Mouse (Mus musculus): ENCODE measurements around the gene Sstr5.

Sstr5 gene

DNA sequence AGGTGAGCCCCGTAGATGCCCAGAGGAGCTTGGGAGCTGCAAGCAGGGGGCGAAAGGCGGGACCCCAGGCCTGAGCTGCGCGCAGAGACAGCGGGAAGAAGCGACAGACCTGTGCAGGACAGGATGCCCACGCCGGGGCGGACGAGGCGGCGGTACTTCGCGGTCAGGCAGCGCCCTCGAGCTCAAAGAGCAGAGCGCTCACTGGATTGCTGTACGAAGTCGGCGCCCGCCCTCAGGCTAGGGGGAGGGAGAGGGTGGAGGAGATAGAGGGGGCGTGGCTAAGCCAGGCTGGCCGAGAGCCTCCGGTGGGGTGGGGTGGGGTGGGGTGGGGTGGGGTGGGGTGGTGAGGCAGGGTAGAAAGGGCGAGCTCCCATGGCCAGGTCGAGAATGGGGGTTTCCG, at the start of gene Sstr5:
TSS of gene Sstr5 (minus strand) at position 276 of the 400 bp plus-strand sequence.
- peak; percentile 46 for DNase-seq (ENCODE audit: low read depth, low spot score)

DNA sequence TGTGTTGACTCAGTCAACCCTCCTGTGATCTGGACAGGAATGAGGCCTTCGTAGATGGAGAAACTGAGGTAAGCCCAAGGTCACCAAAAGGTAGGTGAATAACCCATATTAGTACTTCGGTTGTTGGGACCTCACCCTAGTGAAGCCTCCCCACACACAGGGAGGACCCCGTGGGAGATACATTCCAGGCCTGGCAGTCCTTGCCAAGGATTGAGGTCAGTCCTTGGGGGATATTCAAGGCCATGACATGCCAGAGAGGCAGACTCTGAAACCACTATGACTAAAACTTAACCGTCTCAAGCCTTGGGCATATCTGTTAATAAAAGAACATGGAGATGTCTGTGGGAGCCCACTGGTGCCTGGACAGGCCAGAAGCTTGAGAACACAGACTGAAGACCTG, 44.7 kb upstream of the Sstr5 start:
- no peak for DNase-seq (ENCODE audit: low read depth, low spot score)

DNA sequence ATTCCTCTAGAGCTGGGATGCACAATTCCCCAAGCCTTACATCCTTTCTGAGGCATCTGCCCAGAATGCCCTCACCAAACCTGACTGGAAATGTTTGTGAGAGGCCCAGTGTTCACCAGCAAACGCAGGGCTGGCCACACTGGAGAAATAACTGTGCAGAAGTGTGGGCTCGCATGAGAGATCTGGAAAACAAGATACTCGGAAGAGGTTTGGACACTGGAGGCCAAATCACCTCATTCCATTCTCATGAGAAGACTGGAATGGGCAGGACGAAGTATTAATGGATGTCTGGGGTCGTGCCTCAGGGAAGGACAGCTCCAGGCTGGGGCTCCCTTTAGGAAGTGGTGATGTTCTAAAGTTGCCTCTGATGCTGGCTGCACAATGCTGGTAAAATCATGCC, 43.6 kb upstream of the Sstr5 start:
- no peak for DNase-seq (ENCODE audit: low read depth, low spot score)

DNA sequence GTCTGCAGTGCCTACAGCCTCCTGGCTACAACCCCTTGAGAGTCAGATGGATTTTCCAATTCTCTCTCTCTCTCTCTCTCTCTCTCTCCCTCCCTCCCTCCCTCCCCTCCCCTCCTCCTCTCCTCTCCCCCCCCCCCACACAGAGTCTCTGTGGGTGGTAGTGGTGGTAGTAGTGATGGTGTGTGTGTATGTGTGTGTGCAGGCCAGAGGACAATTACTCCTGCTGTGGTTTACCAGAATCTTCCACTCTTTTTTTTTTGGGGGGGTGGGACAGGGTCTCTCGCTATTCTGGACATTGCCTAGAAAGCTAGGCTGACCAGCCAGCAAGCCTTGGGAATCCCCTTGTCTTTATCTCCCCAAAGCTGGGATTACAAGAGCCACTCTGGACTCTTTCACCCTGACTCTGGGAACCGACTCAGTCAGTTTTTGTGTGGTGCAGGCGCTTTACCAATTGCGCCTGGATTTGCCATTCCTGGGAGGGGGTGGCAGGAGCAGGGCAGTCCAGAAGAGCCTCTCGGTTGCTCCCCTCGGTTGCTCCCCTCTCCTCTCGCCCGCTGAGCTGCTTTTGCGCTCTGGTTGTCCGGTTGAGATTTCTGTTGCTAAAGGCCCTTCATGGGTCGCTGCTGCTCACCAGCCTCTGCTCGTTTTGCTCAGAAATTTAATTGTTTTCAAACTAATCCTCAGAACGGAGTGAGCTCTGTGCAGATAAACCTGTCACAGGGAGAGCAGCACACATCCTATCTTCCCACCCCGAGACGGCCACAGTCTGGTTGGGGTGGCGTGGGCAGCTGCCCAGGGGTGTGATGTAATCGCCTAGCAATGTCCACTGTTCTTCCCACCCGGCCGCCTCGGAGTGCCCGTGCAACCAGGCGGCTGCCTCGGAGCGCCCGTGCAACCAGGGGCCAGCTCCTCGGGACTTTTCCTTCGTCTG, 42.1 kb upstream of the Sstr5 start:
- DNase-seq (ENCODE audit: low read depth, low spot score) = no peak

DNA sequence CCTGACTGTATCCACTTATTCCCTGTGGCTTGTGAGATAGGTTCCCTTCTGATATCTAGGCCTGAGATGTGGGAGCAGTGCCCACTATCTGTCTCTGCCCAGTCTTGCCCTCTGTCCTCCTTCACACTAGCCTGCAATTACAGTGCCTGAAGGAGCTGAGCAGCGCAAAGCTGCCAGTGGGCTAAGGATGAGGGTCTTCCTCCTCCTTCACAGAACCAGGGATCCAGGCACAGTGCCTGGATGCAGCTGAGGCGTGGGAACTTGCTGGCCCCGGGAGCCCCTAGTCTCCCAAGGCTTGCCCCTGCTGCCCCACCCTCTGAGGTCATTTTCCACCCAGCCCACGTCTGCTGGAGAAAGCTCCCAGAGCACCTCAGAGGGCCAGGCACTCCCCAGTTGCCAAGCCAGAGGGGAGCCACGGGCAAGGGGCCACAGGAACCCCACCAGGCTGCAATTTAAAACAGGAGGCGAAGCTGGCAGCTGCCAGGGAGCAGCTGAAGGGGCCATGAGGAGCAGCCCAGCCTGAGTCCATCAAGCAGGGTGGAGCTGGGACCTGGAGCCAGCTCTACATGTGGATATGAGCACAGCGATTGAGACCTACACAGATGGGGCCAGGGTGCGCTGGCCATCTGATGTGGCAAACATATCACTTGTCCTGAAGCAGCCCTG, 33.4 kb upstream of the Sstr5 start:
- no peak for DNase-seq (ENCODE audit: low read depth, low spot score)

DNA sequence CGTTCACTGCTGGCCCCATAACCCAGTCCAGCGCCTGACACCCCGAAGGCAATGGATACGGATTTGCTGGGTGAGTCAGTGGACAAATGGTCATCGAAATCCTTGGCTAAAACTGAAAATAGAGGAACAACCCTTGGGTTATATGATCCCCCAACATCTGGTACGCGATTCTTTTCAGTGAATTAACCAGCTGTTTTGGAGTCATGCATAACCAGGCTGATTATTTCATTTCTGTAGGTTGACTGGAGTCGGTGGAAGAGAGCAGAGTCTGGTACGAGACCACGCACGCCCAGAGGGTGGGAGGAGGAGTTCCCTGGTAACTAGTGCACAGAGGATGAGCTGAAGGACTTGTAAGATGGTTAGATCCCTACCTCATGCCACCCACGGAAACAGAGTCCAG, 25.0 kb upstream of the Sstr5 start:
- no peak for DNase-seq (ENCODE audit: low read depth, low spot score)

DNA sequence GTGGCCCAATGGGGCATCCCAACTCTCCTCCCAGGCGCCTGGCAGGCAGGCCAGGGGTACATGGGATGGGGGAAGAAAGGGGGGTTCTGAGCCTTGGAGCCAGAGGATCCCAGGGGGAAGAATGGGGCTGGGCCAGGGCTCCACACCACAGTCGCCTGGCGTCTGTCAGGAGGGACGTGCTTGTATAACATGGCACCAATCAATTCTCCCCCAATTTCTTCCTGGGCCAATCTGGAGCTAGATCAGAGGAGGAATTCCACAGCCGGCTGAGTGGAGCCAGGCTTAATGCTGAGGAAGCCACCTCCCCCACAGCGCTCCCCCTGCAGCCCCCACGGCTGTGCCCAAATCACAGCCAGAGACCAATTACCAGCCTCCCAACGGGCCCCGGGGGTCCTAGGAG, 23.4 kb upstream of the Sstr5 start:
- no peak for DNase-seq (ENCODE audit: low read depth, low spot score)

DNA sequence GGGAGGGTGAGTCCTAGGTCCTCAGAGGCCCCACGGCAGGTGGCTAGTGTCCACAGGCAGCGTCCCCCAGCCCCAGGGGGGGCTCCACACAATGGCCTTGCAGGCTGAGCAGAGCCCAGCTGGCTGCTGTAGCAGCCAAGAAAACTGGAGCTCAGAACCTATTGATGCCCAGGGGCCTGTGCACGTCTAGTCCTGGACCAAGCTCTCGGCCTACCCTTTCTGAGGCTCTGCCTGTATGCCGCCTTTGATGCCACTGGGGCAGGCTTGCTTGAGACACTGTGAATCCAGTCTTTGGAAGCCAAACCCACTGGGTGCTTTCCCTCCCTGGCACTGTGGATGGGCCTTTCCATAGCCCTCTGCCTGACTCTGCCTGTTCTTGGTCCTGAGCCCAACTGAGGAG, 22.4 kb upstream of the Sstr5 start:
- no peak for DNase-seq (ENCODE audit: low read depth, low spot score)

DNA sequence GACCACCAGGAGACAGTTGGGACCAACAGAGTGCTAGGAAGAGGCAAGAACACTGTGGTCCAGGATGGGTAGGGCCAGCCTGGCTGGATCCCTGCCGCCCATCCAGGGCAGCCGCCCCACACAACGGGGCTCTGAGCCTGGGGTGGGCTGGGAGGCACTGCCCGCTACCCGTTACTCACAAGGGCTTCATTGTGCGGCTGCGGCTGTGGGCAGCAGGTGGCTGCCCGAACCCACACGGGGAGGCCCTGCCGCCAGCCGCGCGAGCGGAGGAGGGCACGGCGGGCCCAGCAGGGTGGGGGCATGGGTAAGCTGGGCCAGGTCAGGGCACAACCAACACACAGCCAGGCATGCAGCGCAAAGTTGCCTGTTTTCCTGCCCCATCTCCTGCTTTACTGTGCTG, 21.1 kb upstream of the Sstr5 start:
- no peak for DNase-seq (ENCODE audit: low read depth, low spot score)

DNA sequence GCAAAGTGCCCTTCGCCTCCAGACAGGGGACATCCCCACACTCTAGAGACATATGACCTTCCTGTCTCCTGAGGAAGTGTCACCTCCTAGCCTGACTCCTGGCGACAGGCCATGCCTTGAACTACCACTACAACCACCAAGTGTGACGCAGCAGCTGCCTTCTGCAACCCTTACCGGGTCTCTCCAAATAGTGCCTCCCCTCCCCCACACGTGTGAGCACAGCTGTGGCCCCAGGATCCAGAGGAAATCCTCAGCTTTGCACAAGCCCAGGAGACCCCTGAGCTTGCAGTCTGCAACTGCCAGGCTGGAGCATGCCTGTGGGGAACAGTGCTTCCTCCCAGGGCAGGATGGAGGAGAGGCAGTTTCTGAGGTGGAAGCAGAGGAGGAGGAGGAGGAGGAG, 19.2 kb upstream of the Sstr5 start:
- no peak for DNase-seq (ENCODE audit: low read depth, low spot score)

DNA sequence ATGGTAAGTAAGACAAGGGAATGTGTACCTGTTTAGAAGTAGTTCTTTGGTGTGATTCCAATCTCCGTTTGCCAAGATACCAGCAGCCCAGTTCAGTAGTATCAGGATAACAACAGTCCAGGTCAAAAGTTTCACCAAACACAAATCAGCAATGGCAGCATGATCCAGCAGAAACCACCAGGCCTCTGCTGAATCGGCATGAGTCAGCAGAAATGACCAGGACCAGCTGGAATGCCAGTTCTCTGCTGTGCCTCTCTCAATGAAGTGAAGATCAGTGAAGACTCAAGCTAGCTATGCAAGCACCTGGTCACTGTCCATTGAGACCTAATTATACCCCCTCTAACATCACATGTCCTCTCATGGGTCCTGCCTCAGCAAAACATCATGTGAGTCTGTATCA, 17.0 kb upstream of the Sstr5 start:
- no peak for DNase-seq (ENCODE audit: low read depth, low spot score)

DNA sequence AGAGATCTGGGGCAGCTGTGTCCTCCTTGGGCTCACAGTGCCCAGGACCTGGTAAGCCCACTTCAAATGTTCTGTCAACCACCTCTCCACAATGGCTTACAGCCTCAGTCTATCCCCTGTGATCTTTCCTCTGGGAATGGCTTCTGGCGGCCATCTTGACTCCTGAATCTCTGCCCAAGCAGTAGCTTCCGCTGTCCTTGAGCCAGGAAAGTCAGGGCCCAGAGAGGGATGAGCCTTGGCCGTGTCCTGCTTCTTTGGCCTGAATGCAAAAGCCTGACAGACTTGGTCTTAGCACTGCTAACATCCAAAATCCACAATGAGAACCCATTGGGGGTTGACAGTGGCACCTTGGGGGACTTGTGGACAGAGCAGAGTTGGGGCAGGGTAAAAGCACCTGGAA, 14.8 kb upstream of the Sstr5 start:
- no peak for DNase-seq (ENCODE audit: low read depth, low spot score)

DNA sequence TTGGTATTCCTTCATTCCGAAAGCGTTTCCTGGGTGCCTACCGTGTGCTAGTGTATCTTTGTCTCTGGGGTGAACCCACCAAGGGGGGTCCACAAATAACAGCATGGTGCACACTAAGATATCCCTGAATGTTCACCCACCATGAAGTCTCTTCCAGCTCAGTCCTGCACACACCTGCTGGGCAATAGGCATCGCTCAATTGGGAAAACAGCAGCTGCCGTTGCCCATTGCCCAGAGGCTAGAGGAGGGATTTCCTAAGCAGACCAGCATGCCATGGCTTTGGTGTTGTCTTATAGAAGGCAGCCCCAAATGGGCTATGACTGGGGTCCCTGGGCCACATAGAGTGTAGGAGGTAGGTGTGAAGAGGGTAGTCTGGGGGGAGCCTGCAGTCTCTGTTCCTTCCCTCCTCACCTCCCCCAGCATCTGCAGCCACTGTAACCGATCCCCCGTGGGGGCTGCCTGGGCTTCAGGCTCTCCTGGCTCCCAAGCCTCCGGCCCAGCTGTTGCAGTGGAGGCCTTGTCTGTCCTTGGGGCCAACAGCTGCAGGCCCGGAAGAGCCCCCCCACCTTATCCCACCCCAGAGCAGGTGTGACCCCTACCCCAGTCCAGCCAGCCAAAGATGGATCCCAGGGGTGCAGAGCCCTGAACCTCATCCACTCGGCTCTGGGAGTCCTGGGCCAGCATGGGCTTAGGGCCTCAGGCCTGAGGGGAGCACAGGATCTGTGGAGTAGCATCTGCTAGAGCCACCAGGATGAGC, 13.2 kb upstream of the Sstr5 start:
- no peak for DNase-seq (ENCODE audit: low read depth, low spot score)

DNA sequence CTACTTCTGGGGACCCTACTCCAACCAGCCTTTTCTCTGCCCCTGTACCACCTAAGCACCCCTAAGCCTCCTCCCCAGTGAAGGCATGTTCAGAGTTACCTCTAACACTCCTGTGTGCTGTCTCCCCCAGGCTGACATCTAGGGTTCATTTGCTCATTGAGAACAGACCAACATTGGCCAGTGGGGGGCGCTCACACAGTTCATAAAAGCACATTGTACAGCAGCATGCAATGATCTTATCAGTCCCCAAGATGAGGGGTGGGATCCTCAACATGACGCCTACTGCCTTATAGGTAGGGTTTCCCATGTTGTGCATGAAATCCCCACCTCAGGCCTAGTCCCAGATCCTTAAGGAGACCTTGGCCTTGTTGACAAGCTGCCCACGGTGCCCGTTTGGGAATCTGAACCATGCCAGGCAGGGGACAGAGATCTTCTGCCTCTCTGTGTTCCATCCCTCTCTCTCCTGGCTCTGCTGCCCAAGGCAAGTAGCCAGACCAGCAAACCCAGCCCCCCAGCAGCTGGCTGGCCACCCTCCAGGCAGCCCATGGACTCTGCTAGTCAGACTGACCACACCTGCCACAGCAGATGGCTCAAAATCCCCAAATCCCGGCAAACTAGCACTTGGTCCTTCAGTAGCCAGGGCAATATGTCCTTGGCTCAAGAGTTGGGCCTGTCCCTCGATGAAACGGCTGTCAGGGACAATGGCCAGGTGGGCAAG, 11.9 kb upstream of the Sstr5 start:
- DNase-seq (ENCODE audit: low read depth, low spot score) = peak; percentile 47

DNA sequence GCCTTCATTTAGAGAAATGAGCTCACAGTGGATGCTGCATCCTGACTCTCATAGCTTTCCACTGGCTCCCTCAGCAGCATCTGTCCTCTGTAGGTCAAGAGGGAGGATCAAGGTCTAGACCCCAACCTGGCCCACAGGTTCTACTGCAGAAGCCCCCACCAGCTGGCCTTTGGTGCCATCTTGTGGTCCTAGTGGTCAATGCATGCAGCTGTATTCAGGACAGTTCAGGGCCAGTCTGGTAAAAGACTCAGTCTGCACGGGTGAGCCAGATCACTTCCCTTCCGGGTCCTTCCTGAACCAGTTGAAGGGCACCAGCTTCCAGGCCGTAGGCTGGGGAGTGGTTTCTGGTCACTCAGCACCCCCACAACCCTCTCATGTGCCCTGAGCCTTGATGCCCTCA, 10.7 kb upstream of the Sstr5 start:
- DNase-seq (ENCODE audit: low read depth, low spot score) = peak; percentile 48

DNA sequence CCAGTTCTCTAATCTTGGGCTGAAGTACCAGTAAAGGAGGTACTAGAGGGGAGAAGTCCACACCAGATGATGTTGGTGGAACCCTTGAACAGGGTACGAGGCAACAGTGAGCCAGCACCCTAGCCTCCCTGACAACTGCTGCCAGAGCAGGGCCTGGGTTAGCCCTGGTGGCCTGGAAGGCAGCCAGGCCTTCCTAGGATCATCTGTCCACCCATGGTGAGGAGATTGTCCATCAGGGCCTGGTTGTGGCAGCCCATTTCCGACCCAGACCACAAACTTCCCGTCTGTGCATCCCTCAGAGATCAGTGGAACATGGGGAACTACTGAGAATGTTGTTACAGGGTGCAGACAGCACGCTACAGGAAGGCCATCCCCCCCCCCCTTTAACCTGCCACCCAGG, 5.5 kb upstream of the Sstr5 start:
- DNase-seq (ENCODE audit: low read depth, low spot score) = no peak

DNA sequence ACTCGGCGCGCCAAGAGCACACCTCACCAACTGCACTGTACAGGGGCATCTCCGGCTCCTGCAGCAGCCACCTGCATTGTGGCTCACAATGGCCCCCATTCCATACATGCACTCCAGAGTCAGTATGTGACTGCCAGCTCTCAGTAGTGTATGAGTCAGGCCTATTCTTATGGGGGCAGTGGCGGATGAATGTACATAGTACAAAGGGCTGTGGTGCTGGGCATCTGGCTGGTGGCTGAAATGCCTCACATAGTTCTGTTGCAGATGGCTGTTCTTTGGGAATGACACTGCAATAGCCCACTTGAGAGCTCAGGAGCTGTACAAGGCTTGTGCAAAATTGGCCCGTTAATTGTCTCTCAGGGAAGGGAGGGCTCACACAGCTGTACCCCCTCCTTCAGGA, 15.0 kb downstream of the Sstr5 start:
- no peak for DNase-seq (ENCODE audit: low read depth, low spot score)

DNA sequence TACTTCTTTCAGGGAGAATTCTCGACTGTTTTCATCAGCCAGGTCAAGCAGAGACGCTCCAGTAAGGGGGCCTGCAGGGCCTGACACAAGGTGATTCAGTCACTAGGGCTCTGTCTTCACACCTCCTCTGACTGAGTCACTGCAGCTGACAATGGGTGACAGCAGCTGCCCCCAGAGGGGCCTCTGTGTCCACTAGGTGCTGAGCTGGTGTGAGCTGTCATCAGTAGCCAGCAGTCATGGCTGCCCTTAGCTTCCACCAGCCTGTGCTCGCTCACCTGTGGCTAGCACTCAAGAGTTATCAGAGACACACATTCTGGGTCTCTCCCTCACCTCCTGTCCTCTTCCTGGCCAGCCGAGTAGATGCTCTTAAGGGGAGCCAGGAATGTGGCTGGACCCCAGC, 16.3 kb downstream of the Sstr5 start:
- no peak for DNase-seq (ENCODE audit: low read depth, low spot score)

DNA sequence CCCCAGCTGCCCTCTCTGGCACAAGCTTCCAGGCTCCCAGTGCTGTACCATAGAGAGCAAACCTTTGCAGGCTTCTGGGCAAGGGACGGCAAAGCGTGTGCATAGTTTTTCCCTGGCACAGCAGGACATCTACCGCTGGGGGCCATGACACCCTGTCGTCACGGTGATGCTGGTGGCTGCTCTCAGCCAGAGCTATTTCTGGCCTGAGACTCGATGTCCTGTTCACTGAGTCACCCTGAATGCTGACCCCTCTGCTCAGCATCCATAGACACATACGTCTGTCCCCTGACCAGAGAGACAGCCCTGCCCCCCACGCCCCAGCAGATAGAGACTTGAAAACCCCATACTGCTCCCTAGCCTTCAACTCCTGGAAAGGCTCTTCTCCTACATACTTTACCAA, 16.9 kb downstream of the Sstr5 start:
- no peak for DNase-seq (ENCODE audit: low read depth, low spot score)

DNA sequence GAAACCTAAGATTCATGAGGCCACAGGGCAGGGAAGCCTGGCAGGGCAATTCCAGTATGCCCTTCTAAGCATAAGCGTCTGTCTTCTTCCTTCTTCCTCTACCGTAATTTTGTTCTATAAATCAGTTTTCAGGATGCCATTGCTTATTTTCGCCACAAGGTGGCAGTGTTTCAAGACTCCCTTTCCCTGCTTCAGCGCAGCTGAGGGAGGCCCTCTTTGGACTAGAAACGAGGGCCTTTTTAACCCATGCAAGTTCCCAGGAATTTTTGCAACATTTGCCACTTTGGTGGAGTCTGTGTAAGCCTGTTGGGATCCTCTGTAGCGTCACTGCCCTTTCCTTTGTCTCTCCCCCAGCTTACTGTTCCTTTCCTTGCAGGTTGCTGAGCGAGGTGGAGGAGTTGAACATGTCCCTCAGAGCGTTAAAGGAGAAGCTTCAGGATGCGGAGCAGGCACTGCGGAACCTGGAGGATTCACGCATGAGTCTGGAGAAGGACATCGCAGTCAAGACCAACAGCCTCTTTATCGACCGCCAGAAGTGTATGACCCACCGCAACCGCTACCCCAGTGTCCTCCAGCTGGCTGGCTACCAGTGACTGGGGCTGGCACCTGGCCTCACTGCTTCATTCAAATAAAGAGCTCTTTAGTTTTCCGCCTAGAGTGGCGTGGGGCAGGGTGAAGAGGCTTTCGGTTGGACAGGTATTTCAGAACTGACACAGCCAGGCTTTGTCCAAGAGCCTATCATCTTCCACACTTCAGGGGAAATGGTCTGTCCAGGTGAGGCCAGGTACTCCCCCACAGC, 20.9 kb downstream of the Sstr5 start:
- DNase-seq (ENCODE audit: low read depth, low spot score) = peak; percentile 62

Data from embryo, embryonic 11.5 days (tissue).